Mouse (Mus musculus) heart, postnatal 0 days (tissue): ENCODE results near the gene Abtb1.

Source experiments
- CTCF ChIP-seq: IDR thresholded peaks from 2 replicates; pipeline ENCODE4 v1.5.1; 2016; ENCODE audit warnings: antibody characterized with exemption, control low read depth, low read depth
- EP300 ChIP-seq: IDR thresholded peaks from 2 replicates; pipeline ENCODE4 v1.6.1; 2016; ENCODE audit warnings: antibody characterized with exemption, low read depth

- TF ChIP-seq EP300: no peak
- TF ChIP-seq CTCF: no peak
Observed at GRCm38 (mm10) chr6:88839135-88839970, 2.4 kb downstream of the Abtb1 start.
